Mouse (Mus musculus) kidney, postnatal 14 days (tissue): ENCODE measurements around the gene Igsf9.

Experiments
- DNase-seq: peaks from one replicate; pipeline ENCODE4 v3.0.0; 2022; ENCODE audit warnings: mixed read lengths

Gene Igsf9

GRCm38 (mm10) chr1:172481540-172482280 is at the start of gene Igsf9:
Gene Igsf9, plus strand, starts transcription at chr1:172481788.
- peak; percentile 95 for DNase-seq

GRCm38 (mm10) chr1:172431836-172432586 is 49.6 kb upstream of the Igsf9 start:
- peak; percentile 82 for DNase-seq

GRCm38 (mm10) chr1:172432587-172432955 is 49.0 kb upstream of the Igsf9 start:
- no peak for DNase-seq

- peak; percentile 31 for DNase-seq
Observed at GRCm38 (mm10) chr1:172433012-172433850, 48.4 kb upstream of the Igsf9 start.

GRCm38 (mm10) chr1:172433851-172434165 is 47.8 kb upstream of the Igsf9 start:
- DNase-seq, result no peak

GRCm38 (mm10) chr1:172436785-172437184 is 44.8 kb upstream of the Igsf9 start:
- DNase-seq, result no peak

GRCm38 (mm10) chr1:172438621-172439020 is 43.0 kb upstream of the Igsf9 start:
- no peak for DNase-seq

- DNase-seq, result no peak
Observed at GRCm38 (mm10) chr1:172440521-172440920, 41.1 kb upstream of the Igsf9 start.

GRCm38 (mm10) chr1:172441935-172442445 is 39.6 kb upstream of the Igsf9 start:
- DNase-seq, result no peak

- no peak for DNase-seq
Observed at GRCm38 (mm10) chr1:172450226-172450625, 31.4 kb upstream of the Igsf9 start.

- no peak for DNase-seq
Observed at GRCm38 (mm10) chr1:172450848-172451470, 30.6 kb upstream of the Igsf9 start.

GRCm38 (mm10) chr1:172452911-172453310 is 28.7 kb upstream of the Igsf9 start:
- DNase-seq, result no peak

- DNase-seq, result no peak
Observed at GRCm38 (mm10) chr1:172453810-172454209, 27.8 kb upstream of the Igsf9 start.

- DNase-seq, result no peak
Observed at GRCm38 (mm10) chr1:172455416-172455815, 26.2 kb upstream of the Igsf9 start.

- DNase-seq, result no peak
Observed at GRCm38 (mm10) chr1:172456001-172456677, 25.4 kb upstream of the Igsf9 start.

- DNase-seq, result no peak
Observed at GRCm38 (mm10) chr1:172457196-172457595, 24.4 kb upstream of the Igsf9 start.

- no peak for DNase-seq
Observed at GRCm38 (mm10) chr1:172458041-172458440, 23.5 kb upstream of the Igsf9 start.

- DNase-seq, result no peak
Observed at GRCm38 (mm10) chr1:172461602-172462001, 20.0 kb upstream of the Igsf9 start.

GRCm38 (mm10) chr1:172462534-172462933 is 19.1 kb upstream of the Igsf9 start:
- DNase-seq, result no peak

GRCm38 (mm10) chr1:172463387-172464333 is 17.9 kb upstream of the Igsf9 start:
- DNase-seq, result no peak

GRCm38 (mm10) chr1:172468301-172468877 is 13.2 kb upstream of the Igsf9 start:
- no peak for DNase-seq
